In the genomic region with DNA sequence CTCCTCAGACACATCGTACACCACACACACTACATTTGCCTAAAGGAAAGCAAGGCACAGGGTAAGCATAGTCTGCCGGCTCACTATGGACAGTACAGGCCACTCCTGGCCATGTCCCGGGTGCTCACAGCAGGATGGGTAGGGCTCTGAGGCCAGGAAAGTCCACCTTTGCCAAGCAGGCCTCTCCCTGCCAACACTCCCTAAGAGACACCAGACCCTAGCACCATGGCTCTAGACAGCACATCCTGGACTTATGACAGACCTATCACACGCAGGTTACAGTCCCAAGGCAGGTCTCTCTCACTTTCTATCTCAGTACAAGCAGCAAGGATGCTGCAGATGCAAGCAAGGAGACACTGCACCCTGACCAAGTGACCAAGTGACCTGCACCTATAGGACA, we compare ENCODE assay signal across 1 mouse cellular context.
TF ChIP-seq lines count a peak whose summit lies in the region.

No protein-coding gene starts in this region.

TF ChIP-seq in CH12.LX, 34 proteins besides CTCF, POLR2A, EP300 and RAD21:
- no peak for TF ChIP-seq MAX (IDR thresholded peaks at IDR 0.05; ENCODE audit: low read length)
- TF ChIP-seq IRF4 (IDR thresholded peaks at IDR 0.05; ENCODE audit: low read depth, low read length): no peak
- TF ChIP-seq ZKSCAN1 (IDR thresholded peaks at IDR 0.05; ENCODE audit: borderline replicate concordance, low read depth, low read length): no peak
- no peak for TF ChIP-seq E2F4 (IDR thresholded peaks at IDR 0.05; ENCODE audit: insufficient replicate concordance, low read depth, low read length)
- TF ChIP-seq MYC (IDR thresholded peaks at IDR 0.05; ENCODE audit: low read depth, low read length): no peak
- TF ChIP-seq CHD1 (IDR thresholded peaks at IDR 0.05; ENCODE audit: low read depth, low read length): no peak
- TF ChIP-seq MXI1 (IDR thresholded peaks at IDR 0.05; ENCODE audit: low read depth, low read length): no peak
- no peak for TF ChIP-seq ZMIZ1 (IDR thresholded peaks at IDR 0.05; ENCODE audit: low read depth, low read length)
- no peak for TF ChIP-seq USF1 (IDR thresholded peaks at IDR 0.05; ENCODE audit: low read depth, low read length)
- TF ChIP-seq JUN (IDR thresholded peaks at IDR 0.05; ENCODE audit: insufficient read depth, low read depth, low read length): no peak
- TF ChIP-seq ELF1 (IDR thresholded peaks at IDR 0.05; ENCODE audit: low read depth, low read length): no peak
- no peak for TF ChIP-seq HCFC1 (IDR thresholded peaks at IDR 0.05; ENCODE audit: low read depth, low read length)
- TF ChIP-seq ETS1 (conservative IDR thresholded peaks at IDR 0.05; ENCODE audit: low read depth, low read length): no peak
- TF ChIP-seq NELFE (IDR thresholded peaks at IDR 0.05; ENCODE audit: low read depth, low read length): no peak
- no peak for TF ChIP-seq KAT2A (IDR thresholded peaks at IDR 0.05; ENCODE audit: insufficient replicate concordance, low read length)
- TF ChIP-seq GABPA (IDR thresholded peaks at IDR 0.05; ENCODE audit: insufficient replicate concordance, low read depth, low read length): no peak
- no peak for TF ChIP-seq SIN3A (IDR thresholded peaks at IDR 0.05; ENCODE audit: low read length)
- TF ChIP-seq PAX5 (IDR thresholded peaks at IDR 0.05; ENCODE audit: low read length): no peak
- no peak for TF ChIP-seq UBTF (IDR thresholded peaks at IDR 0.05; ENCODE audit: low read depth, low read length)
